Mouse (Mus musculus): ENCODE data around the gene AI661453.

DNA sequence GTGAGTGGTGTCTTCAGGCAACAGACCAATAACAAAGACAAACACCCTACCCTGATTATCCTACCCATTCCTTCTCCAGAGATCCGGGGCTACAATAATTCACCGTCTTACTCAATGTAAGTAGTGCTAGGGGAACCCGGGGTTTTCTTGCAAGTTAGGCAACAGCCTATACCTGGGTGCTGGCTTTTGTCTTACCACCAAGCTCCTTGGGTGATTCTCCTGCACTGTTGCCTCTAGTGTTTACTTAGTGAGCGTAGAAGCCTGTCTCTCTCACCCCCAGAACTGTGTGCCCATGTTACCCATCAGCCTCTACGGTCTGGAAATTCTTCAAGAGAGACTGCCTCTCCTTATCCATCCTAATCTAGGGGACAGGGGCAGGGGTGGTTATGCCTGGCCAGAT is 67.8 kb downstream of the AI661453 start:
- TF ChIP-seq CTCF (IDR thresholded peaks at IDR 0.05; ENCODE audit: control insufficient read depth, insufficient read depth, low read length), result no peak
- no peak for TF ChIP-seq POLR2A (IDR thresholded peaks at IDR 0.05; ENCODE audit: borderline replicate concordance, control insufficient read depth, low read depth, low read length)
